Mouse (Mus musculus) NIH3T3 (cell line): Measurements from ENCODE around the gene Tlx2.

Experiments used
- DNase-seq: peaks from one replicate; pipeline ENCODE4 v3.0.0-alpha.2; 2012; ENCODE audit warnings: low read depth

Gene Tlx2

DNA sequence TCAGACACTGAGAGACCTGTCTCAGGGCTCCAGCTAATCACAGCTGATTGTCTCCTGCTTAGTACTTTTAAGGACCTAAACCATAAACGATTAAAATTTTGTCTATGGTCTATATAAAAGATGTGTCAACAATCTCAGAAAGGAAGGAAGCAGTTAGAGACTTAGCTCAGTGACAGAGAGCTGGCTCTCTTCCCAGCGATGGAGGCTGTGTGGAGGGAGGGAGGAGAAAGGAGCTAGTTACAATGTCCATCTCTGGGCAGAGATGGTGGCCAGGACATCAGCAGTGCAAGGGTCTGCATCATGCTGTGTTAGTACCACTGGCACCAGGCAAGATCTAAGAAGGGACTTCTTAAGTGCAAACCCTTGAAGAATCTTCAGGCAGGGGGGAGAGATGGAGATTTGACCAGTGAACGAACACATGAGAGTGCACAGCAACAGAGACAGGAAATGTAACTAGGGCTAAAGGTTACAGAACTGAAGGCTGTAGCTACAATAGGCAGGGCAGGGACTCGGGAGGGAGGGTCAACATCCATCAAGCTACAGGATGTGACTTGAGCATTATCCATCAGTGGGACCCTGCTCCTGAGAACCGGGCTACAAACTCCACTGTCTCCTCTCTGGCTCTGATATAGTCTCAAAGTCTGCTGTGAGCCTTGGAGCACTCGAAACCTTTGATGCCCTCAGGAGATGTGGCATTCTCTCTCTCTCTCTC, 22.5 kb upstream of the Tlx2 start:
- DNase-seq, result peak; percentile 58

DNA sequence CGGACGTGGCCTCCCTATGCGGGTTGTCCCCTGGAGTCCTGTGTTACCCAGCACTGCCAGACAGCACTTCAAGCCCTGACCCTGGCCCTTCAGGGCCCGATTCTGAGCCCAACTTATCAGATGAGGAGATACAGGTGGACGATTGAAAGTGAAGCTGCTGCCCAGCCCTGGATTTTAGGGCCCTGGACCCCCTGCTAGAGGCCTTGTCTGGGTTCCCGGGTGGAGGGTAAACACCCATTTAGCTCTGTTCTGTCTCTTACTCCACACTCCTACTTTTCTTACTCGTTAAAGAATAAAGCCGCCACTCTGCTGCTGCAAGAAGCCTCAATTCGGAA, 17.8 kb upstream of the Tlx2 start:
- DNase-seq, result no peak

DNA sequence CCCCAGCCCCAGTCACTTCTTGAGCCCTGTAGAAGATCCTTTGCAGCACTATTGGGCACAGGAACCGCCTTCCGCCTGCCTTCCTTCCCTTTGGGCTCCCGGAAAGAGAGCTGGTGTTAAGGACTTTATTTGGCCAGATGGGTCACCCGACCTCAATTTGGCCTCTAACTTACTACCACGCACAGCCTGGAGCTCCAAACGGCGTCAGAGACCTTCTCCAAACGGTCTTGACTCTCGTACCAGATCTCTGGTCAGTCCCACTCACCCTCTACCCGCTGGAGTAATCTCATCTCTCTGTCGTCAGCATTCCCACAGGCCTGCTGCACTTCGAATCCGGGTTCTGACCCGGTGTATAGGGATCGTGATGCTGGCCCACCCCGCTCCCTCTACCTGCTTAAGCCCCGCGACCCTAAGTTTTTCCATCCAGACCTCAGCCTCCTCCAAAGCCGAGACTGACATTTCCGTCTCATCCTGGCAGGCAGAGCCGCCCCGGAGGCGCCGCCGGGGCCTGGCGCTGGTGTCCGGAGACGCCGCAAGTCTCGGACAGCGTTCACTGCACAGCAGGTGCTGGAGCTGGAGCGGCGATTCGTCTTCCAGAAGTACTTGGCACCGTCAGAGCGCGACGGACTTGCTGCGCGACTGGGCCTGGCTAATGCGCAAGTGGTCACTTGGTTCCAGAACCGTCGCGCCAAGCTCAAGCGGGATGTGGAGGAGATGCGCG, 17.3 kb upstream of the Tlx2 start:
- DNase-seq, result no peak

GRCm38 (mm10) chr6:83086121-83087035, 16.3 kb upstream of the Tlx2 start, which contains the start of gene Lbx2:
Gene Lbx2 (plus strand): TSS chr6:83086367.
- DNase-seq, result no peak

DNA sequence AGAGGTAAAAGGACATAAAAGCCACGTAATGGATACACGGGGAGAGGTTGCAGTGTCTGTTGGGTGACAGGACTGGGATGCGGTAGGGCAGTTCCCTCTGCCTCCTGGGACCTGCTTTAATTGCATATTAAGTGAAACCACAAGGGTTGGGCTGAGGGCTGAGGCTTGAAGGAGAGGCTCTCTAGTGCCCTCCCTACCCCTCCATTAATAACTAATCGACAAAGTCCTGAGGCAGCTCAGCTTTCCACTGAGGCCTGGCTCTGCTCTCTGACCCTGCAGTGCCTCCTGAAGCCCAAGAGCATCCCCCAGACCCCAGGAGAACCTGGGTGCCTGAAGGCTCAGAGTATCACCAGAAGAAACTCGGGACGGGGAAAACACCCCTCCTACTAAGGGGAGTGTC, 14.4 kb upstream of the Tlx2 start:
- no peak for DNase-seq

GRCm38 (mm10) chr6:83083497-83083896, 13.4 kb upstream of the Tlx2 start:
- no peak for DNase-seq

DNA sequence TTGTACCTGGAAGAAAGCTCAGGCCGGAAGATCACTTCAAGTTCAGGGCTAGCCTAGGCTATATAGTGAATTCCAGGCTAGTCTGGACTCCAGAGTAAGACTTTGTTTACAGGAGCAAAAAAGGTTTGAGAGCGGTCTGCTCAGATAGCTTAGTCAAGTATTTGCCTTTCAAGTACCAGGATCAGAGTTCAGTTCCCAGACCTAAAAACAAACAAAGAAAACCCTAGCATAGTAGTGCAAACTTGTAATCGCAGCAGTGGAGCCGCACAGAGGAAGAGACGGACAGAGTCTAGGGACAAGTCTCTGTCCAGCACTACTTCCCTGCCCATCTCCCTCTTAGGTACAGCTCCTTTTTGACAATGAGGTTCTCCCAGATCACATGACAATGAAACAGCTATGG, 10.1 kb upstream of the Tlx2 start:
- no peak for DNase-seq

GRCm38 (mm10) chr6:83078324-83078858, 8.3 kb upstream of the Tlx2 start:
- peak; percentile 99 for DNase-seq

- DNase-seq, result peak; percentile 85
Observed at GRCm38 (mm10) chr6:83077630-83078323, 7.7 kb upstream of the Tlx2 start, which contains the start of gene Pcgf1. Gene Pcgf1 (plus strand): TSS chr6:83077869.

DNA sequence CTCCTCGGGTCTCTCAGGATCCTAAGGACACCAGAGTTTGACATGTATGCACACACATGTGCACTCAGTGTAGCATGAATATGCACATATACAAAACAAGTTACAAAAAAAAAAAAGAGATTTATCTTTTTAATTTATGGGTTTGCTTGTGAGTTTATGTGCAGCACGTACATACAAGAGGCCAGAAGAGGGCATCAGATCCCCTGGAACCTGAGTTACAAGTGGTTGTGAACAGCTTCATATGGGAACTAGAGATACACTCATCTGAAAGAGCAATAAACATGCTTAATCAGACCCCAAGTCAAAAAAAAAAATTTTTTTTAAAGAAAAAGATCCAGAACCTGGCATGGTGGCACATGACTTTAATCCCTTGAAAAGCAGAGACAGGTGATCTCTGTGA, 4.9 kb upstream of the Tlx2 start:
- DNase-seq, result peak; percentile 55

GRCm38 (mm10) chr6:83071220-83071619, 1.1 kb upstream of the Tlx2 start:
- no peak for DNase-seq

GRCm38 (mm10) chr6:83070311-83071219, 472 bp upstream of the Tlx2 start:
- DNase-seq, result no peak

DNA sequence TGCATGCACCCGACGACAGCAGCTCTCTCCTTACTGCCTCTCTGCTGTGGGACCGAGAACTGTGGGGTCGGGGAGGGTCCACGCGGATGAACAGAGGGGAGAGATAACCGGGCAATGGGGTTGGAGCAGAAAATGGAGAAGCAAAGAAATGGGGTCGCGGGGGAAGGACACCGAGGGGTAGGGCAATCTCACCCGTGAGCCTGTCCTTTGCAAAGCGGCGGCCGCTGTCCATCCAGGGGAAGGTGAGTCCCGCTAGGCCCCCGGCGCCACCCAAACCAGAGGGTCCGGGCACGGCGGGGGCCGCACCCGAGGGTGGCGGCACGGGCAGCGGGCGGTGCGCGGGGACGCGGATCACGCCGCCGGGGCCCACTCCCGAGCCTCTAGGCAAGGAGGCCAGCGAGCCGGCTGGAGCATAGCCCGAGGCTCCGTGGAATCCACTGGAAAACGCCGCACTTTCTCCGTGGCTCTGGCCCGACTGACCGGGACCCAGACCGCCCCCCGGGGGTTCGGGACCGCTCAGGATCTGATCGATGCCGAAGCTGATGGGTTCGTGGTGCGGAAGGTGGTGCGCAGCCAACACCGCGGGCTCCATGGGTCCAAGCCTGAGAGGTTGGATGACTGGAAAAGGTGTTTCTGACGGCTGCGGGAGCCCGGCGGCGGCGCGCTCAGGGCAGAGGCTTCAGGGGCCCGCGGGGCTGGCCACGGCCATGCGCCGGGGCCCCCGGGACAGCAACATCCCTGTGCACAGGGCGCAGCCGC, 426 bp downstream of the Tlx2 start:
- DNase-seq, result no peak

- no peak for DNase-seq
Observed at GRCm38 (mm10) chr6:83068706-83069487, 1.2 kb downstream of the Tlx2 start.

DNA sequence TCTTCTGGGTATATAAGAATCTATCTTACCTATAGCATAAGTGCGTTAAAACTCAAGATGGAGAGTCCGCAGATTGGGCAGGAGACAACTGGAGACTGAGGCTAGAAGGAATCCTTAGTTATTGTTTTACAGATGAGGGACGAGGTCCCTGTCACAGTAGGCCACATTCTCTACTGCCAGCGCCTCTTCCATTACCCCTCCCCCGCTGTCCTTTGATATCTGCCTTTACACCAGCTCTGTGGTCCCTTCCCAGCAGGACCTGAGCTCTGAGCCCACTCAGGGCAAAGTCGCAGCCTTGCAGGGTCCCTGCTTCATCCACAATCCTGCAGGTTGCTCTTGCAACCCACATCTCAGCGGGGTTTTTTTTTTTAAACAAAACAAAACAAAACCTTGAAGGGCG, 1.9 kb downstream of the Tlx2 start:
- DNase-seq, result no peak

DNA sequence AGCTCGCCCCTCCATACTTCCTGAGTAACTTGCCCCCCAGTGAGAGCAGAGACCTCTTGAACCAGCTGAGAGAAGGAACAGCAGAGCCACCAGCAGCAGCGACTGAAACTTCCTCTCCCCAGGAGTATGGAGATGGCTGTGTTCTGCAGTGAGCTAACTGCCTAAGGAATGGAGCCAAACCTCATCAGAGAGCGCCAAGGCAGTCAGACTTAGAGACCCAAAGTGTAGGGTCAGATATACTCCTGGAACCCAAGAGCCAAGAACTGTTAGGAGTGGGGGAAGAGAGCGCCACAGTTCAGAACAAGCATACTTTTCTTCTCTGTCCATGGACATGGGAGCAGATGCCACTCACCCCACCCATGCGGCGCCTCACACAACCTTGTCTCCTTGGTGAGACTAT, 3.7 kb downstream of the Tlx2 start:
- peak; percentile 58 for DNase-seq

DNA sequence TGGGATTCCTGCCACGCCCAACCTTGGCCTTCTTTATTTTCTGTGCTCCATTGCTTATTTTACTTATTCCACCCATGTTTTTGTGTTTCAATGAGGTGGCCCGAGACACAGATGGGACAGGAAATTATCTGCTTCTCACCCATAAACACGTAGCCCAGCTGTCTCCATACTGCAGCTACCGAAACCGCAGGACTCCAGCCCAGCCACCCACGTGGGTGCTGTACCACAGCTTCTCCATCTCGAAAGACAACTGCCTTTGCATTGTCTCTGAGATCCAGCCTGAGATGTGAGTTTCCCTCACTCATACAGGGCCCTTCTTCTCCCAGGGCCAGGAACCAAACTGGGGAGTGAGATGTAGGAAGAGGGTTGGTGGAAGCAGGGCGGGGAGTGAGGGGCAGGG, 4.1 kb downstream of the Tlx2 start:
- no peak for DNase-seq

DNA sequence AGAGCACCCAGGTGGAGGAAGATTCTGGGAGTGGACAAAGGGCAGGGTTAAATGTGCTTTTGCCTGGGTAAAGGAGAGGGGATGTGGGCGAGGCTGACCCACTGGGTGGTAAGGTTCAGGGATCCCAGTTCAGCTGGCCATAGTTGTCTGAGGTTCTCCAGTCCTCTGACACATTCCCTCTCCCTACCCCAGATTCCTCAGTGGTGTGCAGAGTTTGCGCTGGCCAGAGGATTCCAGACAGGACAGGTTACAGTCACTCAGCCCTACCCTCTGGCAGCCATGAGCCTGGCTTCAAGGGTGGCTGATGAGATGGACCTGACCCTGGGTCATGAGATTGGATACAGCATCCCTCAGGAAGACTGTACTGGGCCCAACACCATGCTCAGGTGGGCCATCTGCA, 11.4 kb downstream of the Tlx2 start:
- DNase-seq, result no peak

DNA sequence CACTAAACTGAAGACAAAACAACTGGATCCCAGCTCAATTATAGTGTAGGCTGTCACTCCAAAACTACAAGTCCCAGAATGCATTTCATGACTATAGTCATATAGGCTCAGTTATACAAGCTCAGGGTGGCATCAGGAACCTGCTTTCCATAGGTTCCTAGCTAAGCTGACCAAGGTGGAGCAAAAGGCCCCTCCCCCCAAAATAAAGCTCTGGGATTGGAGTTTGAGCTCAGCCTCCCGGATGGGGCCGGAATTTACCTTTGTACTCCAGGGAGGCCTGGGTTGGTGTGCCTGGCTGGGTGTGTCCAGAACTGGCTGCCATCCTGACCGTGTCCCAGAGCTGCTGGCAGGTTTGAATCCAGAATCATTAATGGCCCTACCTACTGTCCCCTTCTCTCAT, 12.3 kb downstream of the Tlx2 start, which contains the start of gene Dqx1:
Dqx1 (plus strand) TSS at position 55 of the 400 bp plus-strand sequence.
- no peak for DNase-seq
